Mouse (Mus musculus): Measurements from ENCODE around the gene Lypd3. TPM values are rescaled to one million over a fixed set of nuclear protein-coding genes. Genes with fewer than 3 reads are reported as not detected.

The Lypd3 gene
- polyA plus RNA-seq, 1 experiment from 2014 or later, result 3.3 TPM

DNA sequence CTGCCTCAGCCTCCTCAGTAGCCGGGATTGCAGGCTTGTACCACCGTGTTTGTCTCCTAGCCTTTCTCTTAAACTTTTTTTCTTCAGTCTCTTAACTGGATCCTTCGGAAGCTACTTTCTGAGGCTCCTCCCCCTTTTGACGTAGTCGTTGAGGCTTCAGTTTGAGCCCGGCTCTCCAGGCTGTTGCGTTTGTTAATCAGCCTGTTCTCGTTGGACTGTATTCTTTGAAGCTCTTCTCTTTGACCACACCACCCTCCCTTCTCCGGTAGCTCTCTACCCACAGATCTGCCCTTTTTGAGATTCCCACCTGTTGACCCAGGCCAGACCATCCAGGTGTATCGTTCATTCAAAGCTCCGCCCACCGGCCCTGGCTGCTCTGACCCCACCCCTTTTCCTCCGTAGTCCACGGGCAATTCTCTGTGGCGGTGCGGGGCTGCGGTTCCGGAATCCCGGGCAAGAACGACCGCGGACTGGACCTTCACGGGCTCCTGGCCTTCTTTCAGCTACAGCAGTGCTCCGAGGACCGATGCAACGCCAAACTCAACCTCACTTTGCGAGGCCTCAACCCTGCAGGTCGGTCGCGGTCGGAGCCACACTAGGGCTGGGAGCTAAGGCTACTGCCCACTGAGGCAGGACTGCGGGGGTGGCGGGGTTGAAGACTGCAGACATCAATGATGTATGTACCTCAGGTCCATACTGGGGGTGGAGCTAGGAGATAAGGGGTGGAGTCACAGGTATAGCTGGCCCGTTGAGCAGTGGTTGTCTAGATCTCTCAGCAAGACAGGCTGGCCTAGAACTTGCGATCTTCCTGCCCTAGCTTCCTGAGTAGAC, 1.9 kb downstream of the Lypd3 start:
- peaks cover 69% of the 10 kb centered on the region for H3K27me3 ChIP-seq
- no peak; the same call in 1 of the 2 replicates for ATAC-seq (ENCODE audit: insufficient number of reproducible peaks, insufficient read depth, low FRiP score, low TSS enrichment, low read depth)
- 2% methylated on average over 35 of the region's 35 CpGs for WGBS
- peaks cover 16% of the 10 kb centered on the region for H3K4me1 ChIP-seq (replicated peaks)
- H3K4me2 ChIP-seq, result peak overlapping the region; percentile 68
- no peaks in the 10 kb centered on the region for H3K36me3 ChIP-seq
- peaks cover 1% of the 10 kb centered on the region; the same call in 1 of the 2 replicates for H3K9me3 ChIP-seq
- H3K27ac ChIP-seq, result no peak overlapping the region
- H3K4me3 ChIP-seq (replicated peaks), result peak overlapping the region; percentile 40
- peak overlapping the region; percentile 45 for H3K9ac ChIP-seq (replicated peaks)

DNA sequence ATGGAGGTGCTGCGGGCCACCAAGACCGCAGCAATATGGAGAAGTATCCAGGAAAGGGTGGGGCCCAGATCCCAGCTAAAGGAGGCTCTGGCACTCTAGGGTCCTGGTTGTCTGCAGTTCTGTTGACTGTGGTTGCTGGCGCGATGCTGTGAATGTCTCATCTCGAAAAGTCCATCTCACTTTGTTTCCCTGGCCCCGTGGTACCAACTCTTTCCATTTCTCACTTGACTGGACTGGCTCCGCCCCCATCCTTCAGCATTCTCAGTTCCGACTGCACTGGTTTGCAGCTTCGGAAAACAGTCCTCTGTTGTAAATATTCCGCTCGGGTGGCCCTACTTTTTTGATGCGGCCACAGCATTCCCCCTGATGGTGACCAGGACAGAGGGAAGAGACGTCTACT, 4.1 kb downstream of the Lypd3 start:
- Histone ChIP-seq H3K4me2 (no peak overlapping the region), H3K36me3 (no peaks in the 10 kb centered on the region), H3K9me3 (no peaks in the 10 kb centered on the region), H3K27ac (no peak overlapping the region), H3K4me3 (replicated peaks) (no peak overlapping the region), H3K9ac (replicated peaks) (no peak overlapping the region), H3K4me1 (replicated peaks) (peaks cover 16% of the 10 kb centered on the region), H3K27me3 (peaks cover 75% of the 10 kb centered on the region)
- WGBS, result 54% methylated on average over 13 of the region's 13 CpGs
- ATAC-seq (ENCODE audit: insufficient number of reproducible peaks, insufficient read depth, low FRiP score, low TSS enrichment, low read depth), result no peak

DNA sequence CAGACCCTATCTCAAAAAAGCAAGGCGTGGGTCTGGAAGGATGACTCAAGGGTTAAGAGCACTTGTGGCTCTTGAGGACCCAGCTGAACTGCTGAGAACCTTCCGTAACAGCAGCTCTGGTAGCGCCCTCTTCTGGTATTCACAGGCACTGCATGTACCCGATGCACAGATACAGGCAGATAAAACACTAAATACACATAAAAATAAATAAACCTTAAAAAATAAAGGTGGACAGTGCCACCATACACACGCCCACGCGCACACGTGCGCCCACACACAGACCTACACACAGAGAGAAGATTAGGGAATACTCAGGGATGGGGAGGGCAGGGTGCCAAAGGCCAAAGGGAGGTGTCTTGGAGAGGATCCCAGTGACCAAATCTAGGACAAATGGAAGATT, 6.1 kb downstream of the Lypd3 start:
- H3K4me2 ChIP-seq, result no peak overlapping the region
- H3K9ac ChIP-seq (replicated peaks), result no peak overlapping the region
- no peak for ATAC-seq (ENCODE audit: insufficient number of reproducible peaks, insufficient read depth, low FRiP score, low TSS enrichment, low read depth)
- H3K36me3 ChIP-seq, result no peaks in the 10 kb centered on the region
- WGBS, result 6% methylated on average over 9 of the region's 9 CpGs
- no peak overlapping the region for H3K27ac ChIP-seq
- H3K4me1 ChIP-seq (replicated peaks), result peaks cover 11% of the 10 kb centered on the region
- H3K9me3 ChIP-seq, result no peaks in the 10 kb centered on the region
- H3K4me3 ChIP-seq (replicated peaks), result no peak overlapping the region
- peaks cover 61% of the 10 kb centered on the region for H3K27me3 ChIP-seq

DNA sequence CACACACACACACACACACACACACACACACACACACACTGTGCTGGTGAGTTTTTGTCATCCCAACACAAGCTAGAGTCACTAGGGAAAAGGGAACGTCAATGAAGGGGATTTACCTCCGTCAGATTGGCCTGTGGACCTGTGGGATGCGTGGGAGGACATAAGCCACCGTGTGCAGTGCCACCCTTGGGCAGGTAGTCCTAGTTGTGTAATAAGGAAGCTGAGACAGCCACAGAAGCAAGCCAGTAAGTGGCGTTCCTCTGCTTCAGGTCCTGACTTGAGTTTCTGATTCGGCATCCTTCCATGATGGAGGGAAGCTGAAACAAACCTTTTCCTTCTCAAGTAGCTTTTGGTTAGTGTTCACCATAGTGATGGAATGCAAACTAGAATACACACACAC, 8.1 kb downstream of the Lypd3 start:
- Histone ChIP-seq H3K27ac (no peak overlapping the region), H3K4me1 (replicated peaks) (no peaks in the 10 kb centered on the region), H3K4me2 (no peak overlapping the region), H3K36me3 (no peaks in the 10 kb centered on the region), H3K27me3 (peaks cover 41% of the 10 kb centered on the region), H3K4me3 (replicated peaks) (no peak overlapping the region), H3K9ac (replicated peaks) (no peak overlapping the region), H3K9me3 (no peaks in the 10 kb centered on the region)
- WGBS, result 79% methylated on average over 6 of the region's 6 CpGs
- no peak for ATAC-seq (ENCODE audit: insufficient number of reproducible peaks, insufficient read depth, low FRiP score, low TSS enrichment, low read depth)

DNA sequence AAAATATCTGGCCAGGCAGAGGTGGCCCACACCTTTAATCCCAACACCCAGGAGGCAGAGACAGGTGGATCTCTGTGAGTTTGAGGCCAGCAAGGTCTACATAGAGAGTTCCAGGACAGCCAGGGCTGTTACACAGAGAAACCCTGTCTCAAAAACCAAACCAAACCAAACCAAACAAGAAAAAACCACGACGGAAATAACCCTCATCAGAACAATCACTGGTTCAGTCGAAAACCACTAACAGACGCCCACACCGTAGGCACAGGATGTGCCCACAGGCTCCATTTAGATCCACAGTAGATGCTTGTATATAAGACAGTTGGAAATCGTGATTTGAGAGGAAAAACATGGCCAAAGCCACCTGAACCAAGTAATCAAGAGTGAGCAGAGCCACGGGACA, 8.6 kb downstream of the Lypd3 start:
- no peak overlapping the region for H3K27ac ChIP-seq
- H3K4me2 ChIP-seq, result no peak overlapping the region
- no peak overlapping the region for H3K4me3 ChIP-seq (replicated peaks)
- no peaks in the 10 kb centered on the region for H3K36me3 ChIP-seq
- no peaks in the 10 kb centered on the region for H3K4me1 ChIP-seq (replicated peaks)
- WGBS, result 77% methylated on average over 7 of the region's 7 CpGs
- H3K9me3 ChIP-seq, result no peaks in the 10 kb centered on the region
- H3K9ac ChIP-seq (replicated peaks), result no peak overlapping the region
- peaks cover 36% of the 10 kb centered on the region for H3K27me3 ChIP-seq
- ATAC-seq (ENCODE audit: insufficient number of reproducible peaks, insufficient read depth, low FRiP score, low TSS enrichment, low read depth), result no peak

DNA sequence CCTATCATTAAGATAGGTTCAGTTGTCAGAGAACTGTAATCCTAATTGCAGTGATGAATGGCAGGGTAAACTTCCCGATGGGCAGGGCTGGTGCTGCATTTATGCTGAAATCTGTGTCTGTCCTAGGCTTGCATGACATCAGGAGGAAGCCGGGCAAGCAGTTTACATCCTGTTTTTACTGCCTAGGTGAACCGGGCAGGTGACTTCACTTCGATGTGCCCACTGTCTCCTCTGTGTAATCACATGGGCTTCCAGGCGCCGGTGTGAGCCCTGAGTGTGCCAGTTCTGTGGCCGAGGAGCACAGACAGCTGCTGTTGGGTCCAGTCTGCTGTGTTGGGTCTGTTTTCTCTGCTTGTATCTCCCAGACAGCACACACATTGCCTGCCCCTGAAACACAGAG, 10.1 kb downstream of the Lypd3 start:
- Histone ChIP-seq H3K9me3 (no peaks in the 10 kb centered on the region), H3K36me3 (no peaks in the 10 kb centered on the region), H3K27ac (no peak overlapping the region), H3K4me3 (replicated peaks) (no peak overlapping the region), H3K9ac (replicated peaks) (no peak overlapping the region), H3K27me3 (peaks cover 24% of the 10 kb centered on the region), H3K4me1 (replicated peaks) (no peaks in the 10 kb centered on the region), H3K4me2 (no peak overlapping the region)
- 65% methylated on average over 7 of the region's 7 CpGs for WGBS
- no peak for ATAC-seq (ENCODE audit: insufficient number of reproducible peaks, insufficient read depth, low FRiP score, low TSS enrichment, low read depth)

DNA sequence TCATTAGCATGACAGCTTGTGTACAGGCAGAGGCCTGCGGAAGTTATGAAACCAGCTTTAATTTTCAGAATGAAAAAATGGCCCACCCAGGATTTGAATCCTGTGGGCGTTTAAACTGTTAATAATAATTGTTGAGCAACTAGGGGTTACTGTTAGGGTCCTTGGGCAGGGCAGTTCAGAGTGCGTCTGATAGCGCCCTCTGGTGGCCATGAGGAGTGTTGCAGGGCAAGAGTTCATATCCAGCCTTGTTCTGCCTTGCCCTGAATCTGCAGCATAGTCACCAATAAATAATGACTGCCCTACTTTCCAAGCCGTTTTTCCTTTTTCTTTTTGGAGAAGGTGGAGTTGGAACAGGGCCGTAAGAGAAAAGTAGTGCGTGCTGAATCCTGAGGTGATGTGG, 17.3 kb downstream of the Lypd3 start:
- no peak overlapping the region for H3K4me3 ChIP-seq (replicated peaks)
- no peak for ATAC-seq (ENCODE audit: insufficient number of reproducible peaks, insufficient read depth, low FRiP score, low TSS enrichment, low read depth)
- H3K4me1 ChIP-seq (replicated peaks), result no peaks in the 10 kb centered on the region
- H3K27me3 ChIP-seq, result no peaks in the 10 kb centered on the region
- 23% methylated on average over 7 of the region's 7 CpGs for WGBS
- no peak overlapping the region for H3K27ac ChIP-seq
- H3K36me3 ChIP-seq, result no peaks in the 10 kb centered on the region
- no peak overlapping the region for H3K4me2 ChIP-seq
- H3K9ac ChIP-seq (replicated peaks), result no peak overlapping the region
- no peaks in the 10 kb centered on the region for H3K9me3 ChIP-seq

DNA sequence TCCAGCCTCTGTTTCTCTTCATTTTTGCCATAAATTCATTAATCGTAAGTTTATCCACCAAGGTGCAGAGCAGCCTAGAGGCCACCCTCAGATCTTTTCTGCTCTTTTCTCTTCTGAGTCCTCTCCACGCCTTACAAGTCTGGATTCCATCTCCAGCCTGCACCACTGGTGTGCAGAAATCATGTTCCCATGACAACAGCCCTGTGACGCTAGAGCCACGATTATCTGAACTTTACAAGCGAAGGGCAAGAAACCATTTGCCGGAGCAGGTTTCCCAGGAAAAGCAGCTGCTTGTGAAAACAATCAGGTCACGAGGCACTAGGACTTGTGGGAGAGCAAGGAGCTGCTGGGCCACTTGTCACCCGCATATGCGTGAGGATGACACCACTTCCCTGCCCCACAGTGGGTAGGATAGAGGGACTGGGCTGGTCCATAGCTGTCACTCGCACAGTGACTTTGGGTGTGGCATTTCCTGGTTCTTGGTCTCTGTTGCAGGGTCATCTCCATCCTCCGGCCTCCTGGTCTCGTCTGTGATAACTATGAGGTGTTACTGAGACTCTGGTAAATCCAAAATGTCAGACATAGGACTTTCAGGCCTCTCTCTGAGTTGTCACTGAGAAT, 23.5 kb downstream of the Lypd3 start:
- no peak overlapping the region for H3K4me2 ChIP-seq
- no peak overlapping the region for H3K4me3 ChIP-seq (replicated peaks)
- H3K9me3 ChIP-seq, result no peaks in the 10 kb centered on the region
- ATAC-seq (ENCODE audit: insufficient number of reproducible peaks, insufficient read depth, low FRiP score, low TSS enrichment, low read depth), result no peak
- no peaks in the 10 kb centered on the region for H3K27me3 ChIP-seq
- 55% methylated on average over 12 of the region's 12 CpGs for WGBS
- H3K36me3 ChIP-seq, result no peaks in the 10 kb centered on the region
- no peaks in the 10 kb centered on the region for H3K4me1 ChIP-seq (replicated peaks)
- H3K9ac ChIP-seq (replicated peaks), result no peak overlapping the region
- no peak overlapping the region for H3K27ac ChIP-seq

DNA sequence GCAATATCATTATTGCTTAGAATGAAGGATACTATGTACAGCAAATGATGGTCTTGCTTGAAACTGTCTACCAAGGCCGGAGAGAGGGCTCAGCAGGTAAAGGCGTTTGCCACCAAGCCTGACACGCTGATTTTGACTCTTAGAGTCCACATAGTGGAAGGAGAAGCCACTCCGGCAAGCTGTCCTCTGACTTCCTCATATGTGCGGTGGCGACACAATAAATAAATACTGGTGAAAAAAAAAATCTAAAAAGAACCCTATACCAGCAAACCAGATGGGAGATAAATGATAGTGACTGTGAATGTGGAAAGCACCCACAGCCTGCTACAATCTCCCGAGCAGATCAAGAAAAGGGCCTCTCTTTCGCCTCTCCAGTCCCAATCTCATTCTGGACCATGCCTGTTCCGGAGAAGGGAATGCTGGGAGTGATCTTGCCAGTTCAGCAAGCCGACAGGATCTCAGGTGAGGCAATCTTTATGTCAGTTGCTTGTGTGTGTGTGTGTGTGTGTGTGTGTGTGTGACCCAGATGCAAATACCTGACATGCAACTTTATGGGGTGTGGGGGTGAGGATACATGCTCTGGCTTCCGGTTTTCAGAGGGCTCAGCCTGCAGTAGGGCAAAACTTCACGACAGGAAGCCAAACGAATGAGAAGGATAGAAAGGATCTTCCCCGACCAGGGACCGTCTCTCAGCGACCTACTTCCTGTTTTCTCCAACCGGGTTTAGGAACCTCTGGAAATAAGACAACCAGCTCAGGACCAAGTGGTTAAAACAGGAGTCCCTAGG, 25.0 kb downstream of the Lypd3 start:
- Histone ChIP-seq H3K36me3 (no peaks in the 10 kb centered on the region), H3K4me1 (replicated peaks) (no peaks in the 10 kb centered on the region)
- WGBS, result 70% methylated on average over 17 of the region's 17 CpGs

DNA sequence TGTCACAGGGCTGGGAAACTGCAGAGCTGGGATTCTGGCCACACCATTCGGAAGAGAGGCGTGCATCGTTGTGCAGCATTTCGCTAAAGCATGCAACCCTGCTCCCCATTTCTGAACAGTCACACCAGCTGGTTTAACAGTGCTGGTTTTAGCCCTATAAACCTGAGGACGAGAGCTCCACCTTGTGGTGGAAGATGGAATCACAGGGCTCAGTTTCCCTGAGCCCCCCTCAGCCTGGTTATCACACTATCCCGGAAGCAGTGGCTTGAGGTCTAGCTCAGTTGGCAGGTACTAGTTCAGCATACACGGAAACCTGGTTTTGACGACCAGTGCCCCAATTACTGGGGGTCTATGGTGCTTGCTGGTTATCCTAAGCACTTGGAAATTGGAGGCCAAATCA, 26.2 kb downstream of the Lypd3 start:
- H3K4me1 ChIP-seq (replicated peaks), result no peaks in the 10 kb centered on the region
- H3K4me3 ChIP-seq (replicated peaks), result no peak overlapping the region
- no peak overlapping the region for H3K4me2 ChIP-seq
- peak; percentile 52; the same call in 1 of the 2 replicates for ATAC-seq (ENCODE audit: insufficient number of reproducible peaks, insufficient read depth, low FRiP score, low TSS enrichment, low read depth)
- H3K27ac ChIP-seq, result no peak overlapping the region
- no peaks in the 10 kb centered on the region for H3K9me3 ChIP-seq
- WGBS, result 22% methylated on average over 8 of the region's 8 CpGs
- H3K9ac ChIP-seq (replicated peaks), result no peak overlapping the region
- no peaks in the 10 kb centered on the region for H3K27me3 ChIP-seq
- no peaks in the 10 kb centered on the region for H3K36me3 ChIP-seq

More for the DNA sequence above, 25.0 kb downstream of the Lypd3 start:
- Histone ChIP-seq H3K4me3 (replicated peaks) (no peak overlapping the region), H3K9ac (replicated peaks) (no peak overlapping the region), H3K4me2 (no peak overlapping the region), H3K9me3 (no peaks in the 10 kb centered on the region), H3K27ac (no peak overlapping the region), H3K27me3 (no peaks in the 10 kb centered on the region)
- ATAC-seq (ENCODE audit: insufficient number of reproducible peaks, insufficient read depth, low FRiP score, low TSS enrichment, low read depth), result no peak

DNA sequence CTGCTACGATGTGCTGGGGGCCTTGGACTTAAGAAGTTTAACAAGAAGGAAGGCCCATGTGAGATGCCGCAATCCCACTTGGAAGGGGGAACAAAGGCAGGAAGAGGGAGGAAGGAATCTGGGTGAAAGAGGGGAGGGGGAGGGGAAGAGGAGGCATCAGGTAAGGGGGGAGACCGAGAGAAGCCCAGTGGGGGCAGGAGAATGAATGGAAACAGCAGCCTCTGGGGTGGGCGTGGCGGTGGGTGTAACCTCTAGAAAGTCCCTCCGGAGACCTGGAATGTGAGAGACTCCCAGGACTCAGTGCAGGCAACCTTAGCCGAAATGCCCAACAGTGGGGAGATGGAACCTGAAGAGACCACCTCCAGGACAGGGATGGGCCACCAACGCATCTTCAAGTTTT, 28.0 kb downstream of the Lypd3 start:
- ATAC-seq (ENCODE audit: insufficient number of reproducible peaks, insufficient read depth, low FRiP score, low TSS enrichment, low read depth), result no peak
- H3K4me3 ChIP-seq (replicated peaks), result no peak overlapping the region
- no peak overlapping the region for H3K4me2 ChIP-seq
- no peak overlapping the region for H3K9ac ChIP-seq (replicated peaks)
- no peaks in the 10 kb centered on the region for H3K27me3 ChIP-seq
- no peaks in the 10 kb centered on the region for H3K36me3 ChIP-seq
- no peaks in the 10 kb centered on the region for H3K4me1 ChIP-seq (replicated peaks)
- no peaks in the 10 kb centered on the region for H3K9me3 ChIP-seq
- H3K27ac ChIP-seq, result no peak overlapping the region
- 46% methylated on average over 8 of the region's 8 CpGs for WGBS
